Mouse (Mus musculus): ENCODE results near the gene Gnb3. TPM values are rescaled to one million over a fixed set of nuclear protein-coding genes. Genes with fewer than 3 reads are reported as not detected.

Gnb3 gene
- polyA plus RNA-seq, 1 experiment from 2014 or later, result 0.53 TPM

GRCm38 (mm10) chr6:124883351-124883750 is 43.3 kb upstream of the Gnb3 start:
- WGBS, result 77% methylated on average over 10 of the region's 10 CpGs
- no peak for ATAC-seq (ENCODE audit: low FRiP score, low TSS enrichment)
- H3K4me2 ChIP-seq (replicated peaks; ENCODE audit: low read depth), result no peak overlapping the region
- H3K27me3 ChIP-seq (ENCODE audit: control insufficient read depth, insufficient read depth, low read length), result no peaks in the 10 kb centered on the region
- H3K36me3 ChIP-seq (ENCODE audit: control insufficient read depth, insufficient read depth, low read length), result no peaks in the 10 kb centered on the region
- no peak overlapping the region for H3K9ac ChIP-seq (ENCODE audit: low read length)
- no peak for TF ChIP-seq EP300 (optimal IDR thresholded peaks at IDR 0.05)
- no peak for TF ChIP-seq CTCF (IDR thresholded peaks at IDR 0.05; ENCODE audit: low read depth)
- no peak overlapping the region for H3K27ac ChIP-seq (replicated peaks)
- H3K4me3 ChIP-seq (ENCODE audit: low read depth, low read length), result no peak overlapping the region
- no peaks in the 10 kb centered on the region for H3K4me1 ChIP-seq (replicated peaks; ENCODE audit: control insufficient read depth, insufficient read depth)
- no peaks in the 10 kb centered on the region for H3K9me3 ChIP-seq (ENCODE audit: control insufficient read depth, low read length)
- no peak for DNase-seq (ENCODE audit: low spot score)

- H3K4me1 ChIP-seq (replicated peaks; ENCODE audit: control insufficient read depth, insufficient read depth), result no peaks in the 10 kb centered on the region
- H3K27ac ChIP-seq (replicated peaks), result no peak overlapping the region
- TF ChIP-seq EP300 (optimal IDR thresholded peaks at IDR 0.05) (no peak), CTCF (IDR thresholded peaks at IDR 0.05; ENCODE audit: low read depth) (no peak)
- ATAC-seq (ENCODE audit: low FRiP score, low TSS enrichment) (no peak), DNase-seq (ENCODE audit: low spot score) (no peak)
- no peaks in the 10 kb centered on the region for H3K36me3 ChIP-seq (ENCODE audit: control insufficient read depth, insufficient read depth, low read length)
- H3K9me3 ChIP-seq (ENCODE audit: control insufficient read depth, low read length), result no peaks in the 10 kb centered on the region
- no peak overlapping the region for H3K4me2 ChIP-seq (replicated peaks; ENCODE audit: low read depth)
- no peak overlapping the region for H3K4me3 ChIP-seq (ENCODE audit: low read depth, low read length)
- no peaks in the 10 kb centered on the region for H3K27me3 ChIP-seq (ENCODE audit: control insufficient read depth, insufficient read depth, low read length)
- WGBS, result 84% methylated on average over 9 of the region's 9 CpGs
- H3K9ac ChIP-seq (ENCODE audit: low read length), result no peak overlapping the region
Observed at GRCm38 (mm10) chr6:124881821-124882220, 41.7 kb upstream of the Gnb3 start.

GRCm38 (mm10) chr6:124879390-124879789 is 39.3 kb upstream of the Gnb3 start:
- TF ChIP-seq EP300 (optimal IDR thresholded peaks at IDR 0.05) (no peak), CTCF (IDR thresholded peaks at IDR 0.05; ENCODE audit: low read depth) (no peak)
- DNase-seq (ENCODE audit: low spot score) (no peak), ATAC-seq (ENCODE audit: low FRiP score, low TSS enrichment) (no peak)
- Histone ChIP-seq H3K4me1 (replicated peaks; ENCODE audit: control insufficient read depth, insufficient read depth) (no peaks in the 10 kb centered on the region), H3K36me3 (ENCODE audit: control insufficient read depth, insufficient read depth, low read length) (no peaks in the 10 kb centered on the region), H3K9me3 (ENCODE audit: control insufficient read depth, low read length) (no peaks in the 10 kb centered on the region), H3K9ac (ENCODE audit: low read length) (no peak overlapping the region), H3K4me2 (replicated peaks; ENCODE audit: low read depth) (no peak overlapping the region), H3K27me3 (ENCODE audit: control insufficient read depth, insufficient read depth, low read length) (no peaks in the 10 kb centered on the region), H3K4me3 (ENCODE audit: low read depth, low read length) (no peak overlapping the region), H3K27ac (replicated peaks) (no peak overlapping the region)
- WGBS, result 43% methylated on average over 6 of the region's 6 CpGs

- WGBS, result 39% methylated on average over 3 of the region's 3 CpGs
- Histone ChIP-seq H3K4me1 (replicated peaks; ENCODE audit: control insufficient read depth, insufficient read depth) (no peaks in the 10 kb centered on the region), H3K4me2 (replicated peaks; ENCODE audit: low read depth) (no peak overlapping the region), H3K27ac (replicated peaks) (no peak overlapping the region), H3K4me3 (ENCODE audit: low read depth, low read length) (no peak overlapping the region), H3K9me3 (ENCODE audit: control insufficient read depth, low read length) (no peaks in the 10 kb centered on the region), H3K27me3 (ENCODE audit: control insufficient read depth, insufficient read depth, low read length) (no peaks in the 10 kb centered on the region), H3K9ac (ENCODE audit: low read length) (no peak overlapping the region), H3K36me3 (ENCODE audit: control insufficient read depth, insufficient read depth, low read length) (no peaks in the 10 kb centered on the region)
- TF ChIP-seq CTCF (IDR thresholded peaks at IDR 0.05; ENCODE audit: low read depth) (no peak), EP300 (optimal IDR thresholded peaks at IDR 0.05) (no peak)
- DNase-seq (ENCODE audit: low spot score) (no peak), ATAC-seq (ENCODE audit: low FRiP score, low TSS enrichment) (no peak)
Observed at GRCm38 (mm10) chr6:124874348-124874747, 34.3 kb upstream of the Gnb3 start.

- DNase-seq (ENCODE audit: low spot score) (no peak), ATAC-seq (ENCODE audit: low FRiP score, low TSS enrichment) (no peak)
- Histone ChIP-seq H3K4me1 (replicated peaks; ENCODE audit: control insufficient read depth, insufficient read depth) (no peaks in the 10 kb centered on the region), H3K4me2 (replicated peaks; ENCODE audit: low read depth) (no peak overlapping the region), H3K4me3 (ENCODE audit: low read depth, low read length) (no peak overlapping the region), H3K27me3 (ENCODE audit: control insufficient read depth, insufficient read depth, low read length) (no peaks in the 10 kb centered on the region; the same call in 1 of the 2 replicates), H3K9me3 (ENCODE audit: control insufficient read depth, low read length) (no peaks in the 10 kb centered on the region), H3K36me3 (ENCODE audit: control insufficient read depth, insufficient read depth, low read length) (no peaks in the 10 kb centered on the region), H3K27ac (replicated peaks) (no peak overlapping the region), H3K9ac (ENCODE audit: low read length) (no peak overlapping the region)
- 67% methylated on average over 6 of the region's 7 CpGs for WGBS
- TF ChIP-seq CTCF (IDR thresholded peaks at IDR 0.05; ENCODE audit: low read depth), result no peak
- no peak for TF ChIP-seq EP300 (optimal IDR thresholded peaks at IDR 0.05)
Observed at GRCm38 (mm10) chr6:124866560-124866959, 26.5 kb upstream of the Gnb3 start.

- Histone ChIP-seq H3K4me3 (ENCODE audit: low read depth, low read length) (no peak overlapping the region), H3K36me3 (ENCODE audit: control insufficient read depth, insufficient read depth, low read length) (no peaks in the 10 kb centered on the region), H3K4me2 (replicated peaks; ENCODE audit: low read depth) (no peak overlapping the region), H3K27ac (replicated peaks) (no peak overlapping the region), H3K4me1 (replicated peaks; ENCODE audit: control insufficient read depth, insufficient read depth) (no peaks in the 10 kb centered on the region), H3K27me3 (ENCODE audit: control insufficient read depth, insufficient read depth, low read length) (no peaks in the 10 kb centered on the region; the same call in 1 of the 2 replicates), H3K9me3 (ENCODE audit: control insufficient read depth, low read length) (no peaks in the 10 kb centered on the region), H3K9ac (ENCODE audit: low read length) (no peak overlapping the region)
- 55% methylated on average over 18 of the region's 18 CpGs for WGBS
- TF ChIP-seq CTCF (IDR thresholded peaks at IDR 0.05; ENCODE audit: low read depth), result no peak
- TF ChIP-seq EP300 (optimal IDR thresholded peaks at IDR 0.05), result no peak
- no peak for DNase-seq (ENCODE audit: low spot score)
- no peak for ATAC-seq (ENCODE audit: low FRiP score, low TSS enrichment)
Observed at GRCm38 (mm10) chr6:124865766-124866362, 25.8 kb upstream of the Gnb3 start.

Data from stomach, postnatal 0 days (tissue).